Mouse (Mus musculus): ENCODE data around the gene Fryl. TPM values are rescaled to one million over a fixed set of nuclear protein-coding genes. Genes with fewer than 3 reads are reported as not detected.

Fryl gene
- polyA plus RNA-seq, 1 experiment from 2014 or later, result 48.3 TPM

DNA sequence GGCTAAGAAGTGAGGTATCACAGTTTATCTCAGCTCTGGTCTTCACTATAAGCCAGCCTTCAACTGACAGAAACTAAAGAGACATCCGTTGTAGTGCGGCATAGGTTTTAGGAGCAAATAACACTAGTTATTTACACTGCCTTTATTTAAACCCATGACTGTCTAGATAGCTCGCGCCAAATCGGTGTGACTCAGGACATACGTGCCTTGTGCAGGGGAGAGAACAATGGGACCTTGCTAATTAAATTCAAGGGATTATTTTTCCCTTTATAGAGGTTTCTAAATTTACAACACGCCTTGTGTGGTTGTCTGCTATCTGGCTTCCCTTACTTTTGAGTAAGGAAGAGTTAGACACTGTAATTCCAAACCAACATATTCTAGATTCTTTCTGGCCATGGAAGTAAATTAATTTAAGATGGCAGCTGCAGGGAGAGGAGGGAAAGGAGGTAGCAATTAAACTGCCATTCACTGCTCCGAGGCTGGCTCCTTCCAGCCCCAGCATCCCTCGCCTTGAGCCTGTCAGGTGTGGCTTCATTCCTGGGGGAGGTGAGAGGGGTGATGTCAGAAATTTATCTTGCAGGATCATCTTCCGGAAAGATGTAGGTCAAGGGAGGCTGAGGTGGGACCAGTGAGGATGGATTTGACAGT is 154.0 kb downstream of the Fryl start:
- Histone ChIP-seq H3K27me3 (no peaks in the 10 kb centered on the region), H3K4me1 (no peaks in the 10 kb centered on the region), H3K36me3 (peaks cover 62% of the 10 kb centered on the region), H3K4me2 (replicated peaks) (no peak overlapping the region), H3K4me3 (no peak overlapping the region), H3K9ac (replicated peaks) (no peak overlapping the region), H3K27ac (replicated peaks) (no peak overlapping the region), H3K9me3 (no peaks in the 10 kb centered on the region)
- no peak for ATAC-seq (replicated peaks)
- 48% methylated on average over 10 of the region's 10 CpGs for WGBS

DNA sequence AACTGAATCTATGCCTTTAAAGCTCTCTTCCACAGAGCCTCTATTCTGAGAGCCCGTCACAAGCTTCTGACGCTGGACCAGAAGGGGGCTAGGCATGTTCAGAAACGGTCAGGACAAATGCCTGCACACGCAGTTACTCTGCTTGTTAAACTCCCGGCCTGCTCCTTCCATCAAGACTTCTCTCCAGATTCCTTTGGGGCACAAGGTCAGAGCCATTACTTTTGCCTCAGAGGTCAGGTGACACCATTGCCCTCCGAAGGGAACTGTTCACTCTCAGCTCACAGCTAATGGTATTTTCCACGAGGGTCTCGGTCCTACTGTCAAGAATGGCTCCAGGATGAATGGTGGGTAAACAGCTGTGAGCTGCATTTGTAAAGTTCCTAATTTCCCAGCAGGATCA is 164.2 kb downstream of the Fryl start:
- no peak for ATAC-seq (replicated peaks)
- no peak overlapping the region for H3K4me3 ChIP-seq
- H3K4me2 ChIP-seq (replicated peaks), result no peak overlapping the region
- 89% methylated on average over 8 of the region's 8 CpGs for WGBS
- H3K27me3 ChIP-seq, result no peaks in the 10 kb centered on the region
- H3K4me1 ChIP-seq, result no peaks in the 10 kb centered on the region
- no peaks in the 10 kb centered on the region for H3K9me3 ChIP-seq
- no peak overlapping the region for H3K9ac ChIP-seq (replicated peaks)
- no peak overlapping the region for H3K27ac ChIP-seq (replicated peaks)
- peaks cover 70% of the 10 kb centered on the region for H3K36me3 ChIP-seq

DNA sequence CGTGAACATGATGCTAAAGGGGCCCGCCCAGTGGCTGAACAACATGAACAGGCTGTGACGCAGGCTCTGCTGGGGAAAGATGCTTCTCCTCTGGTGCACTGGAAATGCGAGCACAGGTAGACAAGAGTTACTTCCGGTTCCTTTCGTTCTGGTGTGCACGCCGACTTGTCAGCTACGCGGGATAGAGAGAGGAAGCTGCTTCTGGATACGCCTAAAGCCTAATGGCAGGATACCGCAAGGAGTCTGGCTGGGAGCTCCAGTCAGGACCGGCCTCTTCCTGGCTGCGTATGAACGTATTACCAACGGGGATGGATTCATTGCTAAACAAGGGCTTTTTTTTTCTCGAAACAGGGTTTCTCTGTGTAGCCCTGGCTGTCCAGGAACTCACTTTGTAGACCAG is 167.3 kb downstream of the Fryl start:
- H3K36me3 ChIP-seq, result peaks cover 57% of the 10 kb centered on the region
- 96% methylated on average over 17 of the region's 17 CpGs for WGBS
- H3K4me2 ChIP-seq (replicated peaks), result no peak overlapping the region
- H3K4me3 ChIP-seq, result no peak overlapping the region
- ATAC-seq (replicated peaks), result no peak
- no peak overlapping the region for H3K27ac ChIP-seq (replicated peaks)
- no peaks in the 10 kb centered on the region for H3K4me1 ChIP-seq
- H3K27me3 ChIP-seq, result no peaks in the 10 kb centered on the region
- H3K9ac ChIP-seq (replicated peaks), result no peak overlapping the region
- H3K9me3 ChIP-seq, result no peaks in the 10 kb centered on the region

DNA sequence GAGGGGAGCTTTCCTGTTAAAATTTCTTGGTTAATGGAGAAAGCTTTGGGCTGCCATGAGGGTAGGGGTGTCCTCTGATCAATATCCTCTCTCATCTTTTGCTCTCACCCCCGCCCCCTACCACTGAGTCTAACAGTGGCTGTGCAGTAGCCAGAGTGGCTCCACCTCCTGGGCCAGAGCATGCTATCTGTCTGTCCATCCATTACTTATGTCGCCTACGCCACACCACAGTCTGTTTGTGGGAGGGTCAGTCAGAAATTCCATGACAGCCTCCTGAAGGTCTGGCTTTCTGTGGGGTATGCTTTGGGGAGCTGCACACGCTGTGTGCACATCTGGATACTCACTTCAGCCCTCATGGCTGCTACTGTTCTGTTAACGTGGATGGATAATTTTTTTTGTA is 174.9 kb downstream of the Fryl start:
- ATAC-seq (replicated peaks), result no peak
- 94% methylated on average over 5 of the region's 5 CpGs for WGBS

DNA sequence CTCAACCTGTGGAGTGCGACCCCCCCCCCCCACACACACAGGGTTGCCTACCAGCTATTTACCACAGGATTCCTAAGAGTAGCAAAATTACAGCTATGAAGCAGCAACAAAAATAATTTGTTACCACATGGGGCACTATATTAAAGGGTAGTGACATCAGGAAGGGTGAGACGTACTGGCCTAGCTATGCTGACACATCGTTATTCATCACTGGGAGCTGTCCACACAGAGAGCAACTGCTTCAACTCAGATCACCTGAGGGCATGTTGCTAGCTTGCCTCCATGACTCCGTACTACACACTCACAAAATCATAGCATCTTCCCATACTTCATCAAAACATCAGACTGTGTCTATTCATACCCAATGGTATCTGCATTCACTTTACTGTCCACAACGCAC is 176.6 kb downstream of the Fryl start:
- H3K27ac ChIP-seq (replicated peaks), result no peak overlapping the region
- no peaks in the 10 kb centered on the region for H3K27me3 ChIP-seq
- no peak overlapping the region for H3K9ac ChIP-seq (replicated peaks)
- no peaks in the 10 kb centered on the region for H3K4me1 ChIP-seq
- ATAC-seq (replicated peaks), result no peak
- H3K9me3 ChIP-seq, result no peaks in the 10 kb centered on the region
- 88% methylated on average over 5 of the region's 5 CpGs for WGBS
- no peak overlapping the region for H3K4me3 ChIP-seq
- H3K4me2 ChIP-seq (replicated peaks), result no peak overlapping the region
- H3K36me3 ChIP-seq, result peaks cover 68% of the 10 kb centered on the region

More for the DNA sequence above, 174.9 kb downstream of the Fryl start:
- Histone ChIP-seq H3K4me3 (no peak overlapping the region), H3K27me3 (no peaks in the 10 kb centered on the region), H3K36me3 (peaks cover 55% of the 10 kb centered on the region), H3K9me3 (no peaks in the 10 kb centered on the region), H3K4me2 (replicated peaks) (no peak overlapping the region), H3K4me1 (no peaks in the 10 kb centered on the region), H3K27ac (replicated peaks) (no peak overlapping the region), H3K9ac (replicated peaks) (no peak overlapping the region)

DNA sequence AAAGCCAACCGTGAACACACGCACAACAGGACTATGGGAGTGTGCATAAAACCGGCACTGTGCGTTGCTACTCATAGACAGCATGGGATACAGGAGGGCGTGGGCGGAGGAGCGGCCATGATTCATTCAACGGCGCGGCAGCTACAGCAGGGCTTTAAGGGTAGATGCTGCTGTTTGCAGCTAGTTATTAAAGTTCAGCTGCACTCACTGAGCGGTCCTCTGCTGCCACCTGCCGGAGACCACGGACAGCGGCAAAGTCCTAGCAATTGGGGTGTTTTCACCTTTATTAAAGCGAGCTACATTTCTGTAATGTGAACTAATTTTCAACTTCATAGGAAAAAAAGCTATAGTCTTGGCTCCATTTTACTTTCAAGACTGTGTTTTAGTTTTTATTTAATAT is 185.1 kb downstream of the Fryl start:
- 34% methylated on average over 15 of the region's 15 CpGs for WGBS
- no peak overlapping the region for H3K27ac ChIP-seq (replicated peaks)
- no peak overlapping the region for H3K4me3 ChIP-seq
- H3K9ac ChIP-seq (replicated peaks), result no peak overlapping the region
- peak; percentile 82 for ATAC-seq (replicated peaks)
- H3K4me1 ChIP-seq, result no peaks in the 10 kb centered on the region
- no peaks in the 10 kb centered on the region for H3K9me3 ChIP-seq
- no peaks in the 10 kb centered on the region for H3K27me3 ChIP-seq
- no peak overlapping the region for H3K4me2 ChIP-seq (replicated peaks)
- H3K36me3 ChIP-seq, result peaks cover 66% of the 10 kb centered on the region

DNA sequence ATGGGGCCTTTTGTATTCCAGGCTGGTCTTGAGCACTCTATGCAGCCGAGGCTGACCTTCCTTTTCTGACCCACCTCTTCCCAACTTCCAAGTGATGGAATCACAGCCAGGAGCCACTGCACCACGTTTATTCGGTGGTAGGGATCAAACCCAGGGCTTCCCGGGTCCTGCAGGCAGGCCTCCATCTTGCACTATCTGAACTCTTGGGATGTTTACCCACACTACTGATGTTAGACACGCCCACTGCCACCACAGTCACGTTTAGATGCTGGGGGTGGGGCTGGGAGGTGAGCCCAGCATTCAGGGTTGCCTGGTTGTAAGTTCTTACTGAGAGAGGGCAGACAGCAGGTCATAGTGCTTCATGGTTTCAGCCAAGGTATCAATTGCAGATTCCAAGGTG is 189.5 kb downstream of the Fryl start:
- ATAC-seq (replicated peaks), result no peak
- Histone ChIP-seq H3K4me2 (replicated peaks) (no peak overlapping the region), H3K36me3 (peaks cover 48% of the 10 kb centered on the region), H3K9ac (replicated peaks) (no peak overlapping the region), H3K4me3 (no peak overlapping the region), H3K27me3 (no peaks in the 10 kb centered on the region), H3K9me3 (no peaks in the 10 kb centered on the region), H3K4me1 (peaks cover 4% of the 10 kb centered on the region), H3K27ac (replicated peaks) (no peak overlapping the region)
- 56% methylated on average over 6 of the region's 6 CpGs for WGBS

DNA sequence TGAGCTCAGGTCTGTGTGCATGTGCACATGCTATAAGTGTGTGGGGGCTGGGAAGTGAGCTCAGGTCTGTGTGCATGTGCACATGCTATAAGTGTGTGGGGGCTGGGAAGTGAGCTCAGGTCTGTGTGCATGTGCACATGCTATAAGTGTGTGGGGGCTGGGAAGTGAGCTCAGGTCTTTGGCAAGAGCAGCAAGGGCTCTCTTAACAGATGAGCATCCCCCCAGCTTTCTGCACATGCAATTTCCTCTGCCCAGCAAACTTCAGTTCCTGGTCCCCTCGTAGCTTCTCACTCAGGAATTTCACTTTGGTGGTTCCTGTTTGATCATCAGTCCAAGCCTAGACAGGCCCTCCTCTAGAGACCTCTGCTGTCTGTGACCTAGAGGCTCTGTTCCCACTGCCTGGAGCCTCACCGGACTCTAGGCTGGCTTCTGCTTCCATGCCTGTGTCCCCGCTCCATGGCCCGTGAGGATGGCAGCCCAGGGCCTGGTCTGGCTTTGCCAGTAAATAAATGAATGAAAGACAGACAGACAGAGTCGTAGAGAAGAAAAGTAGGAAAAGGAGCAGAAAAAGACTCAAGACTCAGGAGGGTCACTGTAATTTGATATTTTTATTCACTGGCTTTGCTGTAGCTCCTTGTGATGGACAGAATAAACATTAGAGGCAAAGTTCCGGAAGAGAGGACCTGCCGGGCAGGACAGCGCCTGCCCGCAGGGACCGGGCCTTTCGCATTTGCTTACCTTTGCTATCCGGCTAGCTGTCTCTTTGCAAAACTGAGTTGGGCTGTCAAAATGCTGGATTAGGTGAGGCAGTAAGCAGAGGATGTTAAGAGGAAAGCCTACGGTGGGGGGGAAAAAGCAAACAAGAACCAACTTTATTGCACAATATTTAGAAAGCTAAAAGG is 192.4 kb downstream of the Fryl start:
- Histone ChIP-seq H3K4me2 (replicated peaks) (no peak overlapping the region), H3K4me1 (peaks cover 10% of the 10 kb centered on the region), H3K9ac (replicated peaks) (no peak overlapping the region), H3K36me3 (peaks cover 46% of the 10 kb centered on the region), H3K9me3 (no peaks in the 10 kb centered on the region), H3K4me3 (no peak overlapping the region), H3K27me3 (no peaks in the 10 kb centered on the region), H3K27ac (replicated peaks) (no peak overlapping the region)
- no peak for ATAC-seq (replicated peaks)
- 84% methylated on average over 13 of the region's 13 CpGs for WGBS

DNA sequence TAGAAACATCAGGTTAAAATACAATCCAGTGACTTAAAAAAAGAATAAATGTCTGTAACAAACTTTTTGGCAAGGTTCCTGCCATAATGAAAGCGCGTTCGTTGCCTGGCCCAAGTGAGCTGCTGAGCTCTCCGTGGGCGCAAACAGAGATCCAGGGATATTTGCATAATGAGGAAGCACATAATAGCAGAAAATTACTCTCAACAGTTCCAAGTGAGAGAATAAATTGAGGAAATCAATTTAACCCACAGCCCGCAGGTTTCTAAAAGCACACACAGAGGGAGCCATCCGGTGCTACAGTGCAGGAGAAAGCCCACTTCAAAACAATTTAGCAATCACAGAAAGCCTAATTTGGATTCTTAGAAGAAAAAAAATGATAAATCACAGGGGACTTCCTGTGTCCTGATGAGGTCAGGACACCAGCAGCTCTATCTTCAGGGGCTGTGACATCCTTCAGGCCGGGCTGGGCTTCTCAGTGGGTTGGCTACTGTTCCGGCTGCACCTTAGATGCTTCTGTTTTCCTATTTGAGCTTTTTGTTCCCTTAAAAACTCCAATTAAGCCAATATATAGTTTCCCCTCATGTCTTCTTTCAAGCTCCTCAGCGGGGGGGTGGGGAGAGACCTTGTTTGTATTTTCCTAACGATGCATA is 194.8 kb downstream of the Fryl start:
- Histone ChIP-seq H3K9me3 (no peaks in the 10 kb centered on the region), H3K27me3 (no peaks in the 10 kb centered on the region), H3K4me2 (replicated peaks) (no peak overlapping the region), H3K9ac (replicated peaks) (no peak overlapping the region), H3K27ac (replicated peaks) (peak overlapping the region; percentile 51), H3K4me3 (no peak overlapping the region), H3K36me3 (peaks cover 37% of the 10 kb centered on the region), H3K4me1 (peaks cover 10% of the 10 kb centered on the region)
- peak; percentile 75 for ATAC-seq (replicated peaks)
- WGBS, result 15% methylated on average over 11 of the region's 11 CpGs

DNA sequence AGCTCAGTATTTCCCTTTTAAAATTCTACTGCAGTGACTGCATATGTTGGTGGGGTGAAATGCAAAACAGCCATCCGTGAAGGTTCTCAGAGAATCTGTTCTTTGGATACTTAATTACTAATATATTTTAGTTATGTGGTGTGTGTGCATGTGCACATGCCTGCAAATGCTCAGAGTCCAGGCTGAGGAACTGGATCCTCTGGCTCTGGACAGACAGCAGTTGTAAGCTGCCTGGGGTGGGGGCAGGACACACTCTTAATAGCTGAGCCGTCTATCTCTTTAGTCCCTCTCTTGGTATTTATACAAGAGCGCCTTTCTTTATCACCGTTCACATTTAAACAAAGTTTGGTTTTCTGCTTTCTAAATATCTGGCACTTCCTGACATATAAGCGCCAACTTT is 199.5 kb downstream of the Fryl start:
- Histone ChIP-seq H3K4me1 (peaks cover 6% of the 10 kb centered on the region), H3K4me2 (replicated peaks) (no peak overlapping the region), H3K27ac (replicated peaks) (no peak overlapping the region), H3K9me3 (no peaks in the 10 kb centered on the region), H3K27me3 (no peaks in the 10 kb centered on the region), H3K36me3 (peaks cover 54% of the 10 kb centered on the region), H3K9ac (replicated peaks) (no peak overlapping the region), H3K4me3 (no peak overlapping the region)
- WGBS, result 97% methylated on average over 5 of the region's 5 CpGs
- no peak for ATAC-seq (replicated peaks)

DNA sequence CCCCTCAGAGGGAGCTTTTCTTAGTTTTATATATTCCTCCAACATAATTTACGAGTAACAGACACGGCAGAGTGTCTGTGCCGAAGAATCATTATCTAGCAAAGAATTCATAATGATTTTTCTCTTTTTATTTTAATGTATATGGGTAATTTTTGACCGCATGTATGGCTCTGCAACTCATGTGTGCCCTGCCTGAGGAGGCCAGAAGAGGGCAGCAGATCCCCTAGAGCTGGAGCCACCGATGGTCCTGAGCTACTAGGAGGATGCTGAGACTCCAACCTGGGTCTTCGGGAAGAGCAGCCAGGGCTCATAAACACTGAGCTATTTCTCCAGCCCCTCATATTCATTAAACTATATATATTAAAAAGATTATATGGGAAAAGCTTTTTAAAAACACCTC is 200.0 kb downstream of the Fryl start:
- Histone ChIP-seq H3K27me3 (no peaks in the 10 kb centered on the region), H3K36me3 (peaks cover 59% of the 10 kb centered on the region), H3K4me1 (peaks cover under 1% of the 10 kb centered on the region; the same call in 1 of the 2 replicates), H3K9ac (replicated peaks) (no peak overlapping the region), H3K4me2 (replicated peaks) (no peak overlapping the region), H3K9me3 (no peaks in the 10 kb centered on the region), H3K27ac (replicated peaks) (no peak overlapping the region), H3K4me3 (no peak overlapping the region)
- WGBS, result 89% methylated on average over 6 of the region's 6 CpGs
- no peak for ATAC-seq (replicated peaks)

DNA sequence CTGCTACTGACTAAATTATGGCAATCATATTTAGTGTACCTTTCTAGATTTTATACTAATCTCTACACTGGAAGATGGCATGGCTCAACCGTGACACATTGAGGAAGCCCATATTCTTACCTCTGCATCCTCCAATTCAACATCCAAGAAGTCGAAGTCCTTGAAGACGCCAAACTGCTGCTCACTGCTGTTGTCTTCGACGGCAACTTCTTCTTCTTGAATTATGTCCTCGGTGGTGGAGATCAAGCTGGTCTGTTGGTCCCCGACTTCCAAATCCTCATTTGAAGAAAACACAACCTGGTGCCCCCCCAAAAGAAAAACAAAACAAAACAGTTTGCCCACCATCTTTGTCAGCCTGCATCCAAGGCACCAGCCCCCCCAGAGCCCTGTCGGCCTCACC is 202.5 kb downstream of the Fryl start:
- no peak for ATAC-seq (replicated peaks)
- no peak overlapping the region for H3K27ac ChIP-seq (replicated peaks)
- WGBS, result 97% methylated on average over 8 of the region's 8 CpGs
- no peak overlapping the region for H3K4me2 ChIP-seq (replicated peaks)
- H3K27me3 ChIP-seq, result no peaks in the 10 kb centered on the region
- peaks cover 79% of the 10 kb centered on the region for H3K36me3 ChIP-seq
- H3K9me3 ChIP-seq, result no peaks in the 10 kb centered on the region
- H3K4me1 ChIP-seq, result no peaks in the 10 kb centered on the region
- no peak overlapping the region for H3K4me3 ChIP-seq
- H3K9ac ChIP-seq (replicated peaks), result no peak overlapping the region

Measured in forebrain, embryonic 15.5 days (tissue).